Mouse (Mus musculus) heart, adult 2 months (tissue): ENCODE data around the gene Vps13d. TPM values are rescaled to one million over a fixed set of nuclear protein-coding genes. Genes with fewer than 3 reads are reported as not detected.
A peak's percentile ranks its signal among the peaks of the same experiment; 100 is the strongest.

Experiments
- DNase-seq, 2 experiments: peaks; one replicate each; pipeline ENCODE4 v3.0.0; 2021
- H3K27ac ChIP-seq: fragments of 200-600 bp; 2 replicates; pipeline ENCODE4 v1.8.1; 2022
- H3K27me3 ChIP-seq: fragments of 200-500 bp; 2 replicates; pipeline ENCODE4 v1.6.1; 2012; ENCODE audit warnings: mild to moderate bottlenecking, low read length, inconsistent platforms, mixed read lengths; ENCODE audit not compliant: control insufficient read depth, insufficient read depth
- H3K36me3 ChIP-seq: fragments of 200-500 bp; 2 replicates; pipeline ENCODE4 v1.6.1; 2012; ENCODE audit warnings: low read length, inconsistent platforms; ENCODE audit not compliant: control insufficient read depth, insufficient read depth
- H3K4me1 ChIP-seq: fragments of 200-500 bp; 2 replicates; pipeline ENCODE4 v1.6.1; 2011; ENCODE audit warnings: low read length; ENCODE audit not compliant: control insufficient read depth, insufficient read depth
- H3K4me3 ChIP-seq: fragments of 200-600 bp; 2 replicates; pipeline ENCODE4 v1.8.1; 2022
- H3K79me2 ChIP-seq: fragments of 200-500 bp; replicated peaks from 2 replicates; pipeline ENCODE4 v1.6.1; 2012; ENCODE audit warnings: mild to moderate bottlenecking, inconsistent platforms, low read length, moderate library complexity, mixed read lengths; ENCODE audit not compliant: control insufficient read depth, insufficient read depth
- H3K9ac ChIP-seq: fragments of 200-500 bp; 2 replicates; pipeline ENCODE4 v1.6.1; 2012; ENCODE audit warnings: low read depth, mild to moderate bottlenecking, control low read depth, inconsistent platforms, low read length, mixed read lengths
- CTCF ChIP-seq: fragments of 200-600 bp; IDR thresholded peaks from 2 replicates; pipeline ENCODE4 v1.8.1; 2022; ENCODE audit warnings: antibody characterized with exemption, mild to moderate bottlenecking, moderate library complexity
- EP300 ChIP-seq: fragments of 200-500 bp; IDR thresholded peaks from 2 replicates; pipeline ENCODE4 v1.6.1; 2011; ENCODE audit warnings: low read depth, low read length, control low read depth; ENCODE audit not compliant: insufficient read depth
- POLR2A ChIP-seq: fragments of 200-500 bp; IDR thresholded peaks from 2 replicates; pipeline ENCODE4 v1.6.1; 2011; ENCODE audit warnings: mild to moderate bottlenecking, low read depth, low read length, control low read depth; ENCODE audit not compliant: insufficient read depth
- WGBS: fragments of 180-500 bp; shearing (Covaris S2); methylation state at CpG from one replicate; pipeline ENCODE4 v1.1.7; 2018; 5-methylcytosine and 5-hydroxymethylcytosine counted together
- intact Hi-C: fragments of 180-260 bp; cut with DNase I; formaldehyde crosslinking; loops from one replicate; pipeline ENCODE4 v1.15.1; 2025
- polyA plus RNA-seq: library from polyadenylated mRNA; depleted of rRNA; stranded (reverse); fragments of >200 nt; gene quantifications from 2 replicates; pipeline ENCODE4 v1.2.3, GENCODE M21; 2012
- total RNA-seq, 2 experiments: library from RNA; stranded (reverse); gene quantifications; 2 replicates each; pipeline ENCODE4 v1.2.3; 2021

The Vps13d gene
- total and polyA plus RNA-seq, 3 experiments = 24.8 to 77.1 (median 65.8) TPM

GRCm38 (mm10) chr4:144940796-144941462 is 253.9 kb downstream of the Vps13d start:
- Histone ChIP-seq H3K9ac (no peak overlapping the region), H3K27ac (no peak overlapping the region; the same call in 1 of the 2 replicates), H3K79me2 (no peaks in the 10 kb centered on the region), H3K4me3 (no peak overlapping the region), H3K4me1 (peaks cover 9% of the 10 kb centered on the region), H3K27me3 (no peaks in the 10 kb centered on the region), H3K36me3 (no peaks in the 10 kb centered on the region)
- no peak for TF ChIP-seq EP300
- no peak for TF ChIP-seq POLR2A
- no peak for TF ChIP-seq CTCF
- intact Hi-C loops = no loop called here
- WGBS = 77% methylated on average over 13 of the region's 13 CpGs
- no peak for DNase-seq

- TF ChIP-seq CTCF (no peak), POLR2A (no peak), EP300 (0 out of 2 replicates have a peak, but pooled peaks have one; percentile 21)
- Histone ChIP-seq H3K27ac (peak overlapping the region; percentile 56), H3K4me3 (no peak overlapping the region), H3K9ac (no peak overlapping the region), H3K79me2 (no peaks in the 10 kb centered on the region), H3K27me3 (no peaks in the 10 kb centered on the region), H3K4me1 (peaks cover 9% of the 10 kb centered on the region), H3K36me3 (no peaks in the 10 kb centered on the region)
- DNase-seq = peak in 1 of 2 experiments; percentile 25
- intact Hi-C loops = no loop called here
- WGBS = 57% methylated on average over 4 of the region's 4 CpGs
Observed at GRCm38 (mm10) chr4:144939847-144940411, 254.9 kb downstream of the Vps13d start.

GRCm38 (mm10) chr4:144936563-144937154 is 258.1 kb downstream of the Vps13d start:
- Histone ChIP-seq H3K27me3 (no peaks in the 10 kb centered on the region), H3K79me2 (no peaks in the 10 kb centered on the region), H3K9ac (no peak overlapping the region), H3K4me3 (no peak overlapping the region), H3K36me3 (no peaks in the 10 kb centered on the region), H3K27ac (no peak overlapping the region), H3K4me1 (peaks cover 12% of the 10 kb centered on the region)
- intact Hi-C loops = no loop called here
- 79% methylated on average over 3 of the region's 3 CpGs for WGBS
- no peak for DNase-seq
- TF ChIP-seq EP300 (no peak), CTCF (no peak), POLR2A (no peak)

GRCm38 (mm10) chr4:144934501-144934900 is 260.3 kb downstream of the Vps13d start:
- Histone ChIP-seq H3K9ac (no peak overlapping the region), H3K27ac (peak overlapping the region; percentile 24; the same call in 1 of the 2 replicates), H3K27me3 (no peaks in the 10 kb centered on the region), H3K4me3 (no peak overlapping the region), H3K79me2 (no peaks in the 10 kb centered on the region), H3K36me3 (peaks cover 12% of the 10 kb centered on the region), H3K4me1 (peaks cover 18% of the 10 kb centered on the region)
- intact Hi-C loops = no loop called here
- 51% methylated on average over 1 of the region's 1 CpGs for WGBS
- no peak for DNase-seq
- TF ChIP-seq EP300 = no peak
- no peak for TF ChIP-seq POLR2A
- TF ChIP-seq CTCF = no peak

GRCm38 (mm10) chr4:144931167-144931566 is 263.6 kb downstream of the Vps13d start:
- H3K4me1 ChIP-seq = peaks cover 22% of the 10 kb centered on the region
- TF ChIP-seq EP300 (no peak), POLR2A (no peak), CTCF (no peak)
- WGBS = 55% methylated on average over 7 of the region's 7 CpGs
- peak overlapping the region; percentile 97 for H3K27ac ChIP-seq
- DNase-seq = no peak
- no peaks in the 10 kb centered on the region for H3K27me3 ChIP-seq
- H3K4me3 ChIP-seq = no peak overlapping the region
- no peak overlapping the region for H3K9ac ChIP-seq
- intact Hi-C loops = loop anchor here (2.0 kb wide), 2 partner anchors 16 to 38 kb away; partner anchors contain the start of gene Dhrs3
- no peaks in the 10 kb centered on the region for H3K79me2 ChIP-seq
- H3K36me3 ChIP-seq = peaks cover 17% of the 10 kb centered on the region

- TF ChIP-seq CTCF (peak; percentile 14; the same call in 1 of the 2 replicates), POLR2A (peak; percentile 65), EP300 (peak; percentile 95)
- Histone ChIP-seq H3K79me2 (no peaks in the 10 kb centered on the region), H3K4me1 (peaks cover 25% of the 10 kb centered on the region), H3K27ac (peak overlapping the region; percentile 97), H3K4me3 (peak overlapping the region; percentile 2; the same call in 1 of the 2 replicates), H3K27me3 (no peaks in the 10 kb centered on the region), H3K36me3 (peaks cover 17% of the 10 kb centered on the region), H3K9ac (peak overlapping the region; percentile 27; the same call in 1 of the 2 replicates)
- intact Hi-C loops = loop anchor here (2.0 kb wide), 2 partner anchors 16 to 38 kb away; partner anchors contain the start of gene Dhrs3
- 3% methylated on average over 10 of the region's 10 CpGs for whole genome bisulfite sequencing
- DNase-seq = peak; percentile 86 to 92
Observed at GRCm38 (mm10) chr4:144930366-144930765, 264.4 kb downstream of the Vps13d start.
